Mouse (Mus musculus) hindbrain, postnatal 0 days (tissue): ENCODE measurements around the gene Xiap. TPM values are rescaled to one million over a fixed set of nuclear protein-coding genes. Genes with fewer than 3 reads are reported as not detected.

Experiments used
- ATAC-seq: fragments of 200-750 bp; cut with Nextera tagmentation; 2 replicates; pipeline ENCODE4 v1.8.0; 2017; ENCODE audit warnings: mild to moderate bottlenecking, moderate TSS enrichment, moderate library complexity
- DNase-seq: peaks from one replicate; pipeline ENCODE4 v3.0.0-alpha.2; 2015; ENCODE audit warnings: low spot score
- H3K27ac ChIP-seq: fragments of 300-500 bp; sonication (generic); 2 replicates; pipeline ENCODE4 v1.5.1; 2014; ENCODE audit warnings: mild to moderate bottlenecking
- H3K27me3 ChIP-seq: fragments of 300-500 bp; sonication (generic); 2 replicates; pipeline ENCODE4 v1.6.1; 2014; ENCODE audit warnings: low read length, mixed read lengths; ENCODE audit not compliant: insufficient read depth
- H3K36me3 ChIP-seq: fragments of 300-500 bp; sonication (generic); 2 replicates; pipeline ENCODE4 v1.6.1; 2014; ENCODE audit warnings: low read length, mixed read lengths; ENCODE audit not compliant: insufficient read depth
- H3K4me1 ChIP-seq: fragments of 300-500 bp; sonication (generic); 2 replicates; pipeline ENCODE4 v1.6.1; 2014; ENCODE audit warnings: antibody characterized with exemption, low read length, mixed read lengths; ENCODE audit not compliant: insufficient read depth
- H3K4me2 ChIP-seq: fragments of 300-500 bp; sonication (generic); 2 replicates; pipeline ENCODE4 v1.6.1; 2014; ENCODE audit warnings: low read depth, mild to moderate bottlenecking, low read length, moderate library complexity, mixed read lengths
- H3K4me3 ChIP-seq: fragments of 300-500 bp; sonication (generic); 2 replicates; pipeline ENCODE4 v1.5.1; 2014; ENCODE audit warnings: low read length
- H3K9ac ChIP-seq: fragments of 300-500 bp; sonication (generic); replicated peaks from 2 replicates; pipeline ENCODE4 v1.6.1; 2014; ENCODE audit warnings: mild to moderate bottlenecking, low read length, moderate library complexity, mixed read lengths
- H3K9me3 ChIP-seq: fragments of 300-500 bp; sonication (generic); 2 replicates; pipeline ENCODE4 v1.6.1; 2016; ENCODE audit warnings: low read length, mixed read lengths
- CTCF ChIP-seq: IDR thresholded peaks from 2 replicates; pipeline ENCODE4 v1.5.1; 2016; ENCODE audit warnings: antibody characterized with exemption, control low read depth, low read depth
- WGBS: fragments of 180-500 bp; shearing (Covaris S2); extraction: QIAGEN DNeasy Blood & Tissue Kit; methylation state at CpG from one replicate; pipeline ENCODE4 v1.1.7; 2014; 5-methylcytosine and 5-hydroxymethylcytosine counted together
- polyA plus RNA-seq: library from polyadenylated mRNA; unstranded; fragments of >200 nt; fragmentation: Nextera tagmentation; extraction: Ambion mirVana; gene quantifications from 2 replicates; pipeline ENCODE4 v1.2.1, GENCODE M21; 2015
- total RNA-seq: library from RNA; depleted of rRNA; stranded (reverse); fragments of >200 nt; gene quantifications from 2 replicates; pipeline ENCODE4 v1.2.3, GENCODE M21; 2014; rRNA removed

Xiap gene
- total and polyA plus RNA-seq, 2 experiments from 2014 or later: 10.3 to 26.6 TPM

GRCm38 (mm10) chrX:42151903-42152369 lies 92.5 kb downstream of the Xiap start:
- Histone ChIP-seq H3K4me3 (peak overlapping the region; percentile 46), H3K27me3 (no peaks in the 10 kb centered on the region), H3K4me1 (no peaks in the 10 kb centered on the region), H3K9me3 (no peaks in the 10 kb centered on the region), H3K9ac (peak overlapping the region; percentile 54), H3K27ac (peak overlapping the region; percentile 79), H3K4me2 (peak overlapping the region; percentile 57), H3K36me3 (no peaks in the 10 kb centered on the region)
- ATAC-seq (peak; percentile 65), DNase-seq (peak; percentile 87)
- WGBS: 24% methylated on average over 17 of the region's 17 CpGs
- TF ChIP-seq CTCF: no peak

- Histone ChIP-seq H3K4me2 (peak overlapping the region; percentile 57), H3K27ac (no peak overlapping the region), H3K27me3 (no peaks in the 10 kb centered on the region), H3K9ac (no peak overlapping the region), H3K4me1 (no peaks in the 10 kb centered on the region), H3K4me3 (peak overlapping the region; percentile 46), H3K36me3 (no peaks in the 10 kb centered on the region), H3K9me3 (no peaks in the 10 kb centered on the region)
- WGBS: 34% methylated on average over 4 of the region's 4 CpGs
- no peak for ATAC-seq
- TF ChIP-seq CTCF: no peak
- no peak for DNase-seq
Measured at GRCm38 (mm10) chrX:42153056-42153455, 93.6 kb downstream of the Xiap start.

Other genes with a start within 250 kb of the Xiap start
- 28.3 and 34.8 TPM in 2 replicates for gene Thoc2, start 139.0 kb upstream of the Xiap start, total RNA-seq
- 60.4 and 63.5 TPM in 2 replicates for gene Thoc2, start 139.0 kb upstream of the Xiap start, polyA plus RNA-seq
- 35.7 and 55.3 TPM in 2 replicates for gene Stag2, start 89.6 kb downstream of the Xiap start, total RNA-seq
- gene Stag2, start 89.6 kb downstream of the Xiap start, polyA plus RNA-seq: 14.5 and 16.8 TPM in 2 replicates